Mouse (Mus musculus) lung, postnatal 0 days (tissue): ENCODE measurements at regions not wholly inside any gene's neighbourhood (a gene's known extent, or its start where the extent isn't known, plus 50 kb on each side); places are given as distances from the start of the nearest gene placed in this dataset.

ENCODE experiments used
- CTCF ChIP-seq: IDR thresholded peaks from 2 replicates; pipeline ENCODE4 v1.5.1; 2016; ENCODE audit warnings: antibody characterized with exemption, mild to moderate bottlenecking
- EP300 ChIP-seq: IDR thresholded peaks from 2 replicates; pipeline ENCODE4 v1.6.1; 2016; ENCODE audit warnings: antibody characterized with exemption, mild to moderate bottlenecking, control low read depth

DNA sequence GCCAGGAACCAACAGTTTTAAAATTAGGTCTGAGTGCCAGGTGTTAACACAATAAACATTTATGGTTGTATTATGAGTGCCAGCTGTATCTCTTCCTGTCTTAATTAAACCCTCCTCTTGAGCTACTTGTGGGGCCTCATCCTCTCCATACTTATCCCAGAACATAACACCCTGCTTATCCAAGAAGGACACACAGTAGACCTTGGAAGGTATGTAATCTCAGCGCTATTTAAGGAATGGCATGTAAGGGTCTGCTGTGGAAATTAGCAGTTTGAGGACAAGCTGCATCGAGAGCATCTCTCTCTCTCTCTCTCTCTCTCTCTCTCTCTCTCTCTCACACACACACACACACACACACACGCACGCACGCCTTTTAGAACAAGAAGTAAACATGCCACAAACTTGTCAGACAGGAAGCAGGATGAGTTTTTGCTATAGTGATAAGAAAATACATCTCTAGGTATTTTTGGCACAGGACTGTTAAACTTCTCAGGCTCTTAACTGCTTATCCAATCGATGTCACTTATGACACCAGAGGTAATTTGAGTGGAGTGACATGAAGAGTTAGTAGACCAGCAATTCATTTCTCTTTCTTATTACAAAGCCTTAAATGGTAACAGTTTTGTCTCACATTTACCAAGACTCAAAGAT lies 146.8 kb upstream of the Slco6d1 start:
- no peak for TF ChIP-seq CTCF
- TF ChIP-seq EP300, result no peak
